17 mouse cellular contexts compared by ENCODE assay signal in the genomic region with DNA sequence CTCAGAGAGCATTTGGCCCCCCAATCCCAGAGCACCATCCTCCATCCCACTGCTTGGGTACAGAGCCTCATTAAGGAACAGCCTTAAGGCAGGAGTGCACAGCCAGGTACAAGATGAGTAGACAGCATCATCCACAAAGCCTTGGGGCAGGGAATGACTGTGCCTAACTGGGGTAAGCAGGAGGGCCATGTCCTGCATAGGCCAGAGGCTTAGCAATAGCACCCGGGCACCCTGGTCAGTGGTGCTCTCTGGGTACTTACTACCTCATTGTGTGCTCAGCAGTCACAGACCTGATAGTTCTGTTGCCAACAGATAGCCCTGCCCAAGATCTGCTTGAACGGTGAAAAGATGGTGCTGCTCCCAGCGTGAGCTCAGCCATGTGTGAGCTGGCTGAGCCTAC.
"Had no signal": no experiment of that assay in that cellular context is flagged by ENCODE, and none has a peak within 500 bp of the region (broad histone marks: within the 10 kb centered on the region; RNA-seq: fewer than 3 reads in every experiment).

No protein-coding gene starts in this region.

- ATAC-seq: liver, embryonic 12.5 days; liver, postnatal 0 days; lung, postnatal 0 days; midbrain, embryonic 13.5 days; midbrain, embryonic 15.5 days; midbrain, embryonic 16.5 days had no signal

- DNase-seq: left cerebral cortex, postnatal 4 days; liver; liver, embryonic 13.5 days; liver, postnatal 0 days; lung, adult 18-20 months; lung, adult 2 months; lung, embryonic 14.5 days; lung, postnatal 10 days; lung, postnatal 14 days; lung, postnatal 36 days; lung, postnatal 4 days; midbrain, embryonic 14.5 days had no signal
